Mouse (Mus musculus) stomach, postnatal 0 days (tissue): Measurements from ENCODE around the gene Rnase4. TPM values are rescaled to one million over a fixed set of nuclear protein-coding genes. Genes with fewer than 3 reads are reported as not detected.
"Not testable (repeated sequence)": the region's sequence is repeated elsewhere in the genome, so short reads cannot be mapped to it uniquely, and the experiment has no call there.

Experiments used
- ATAC-seq: fragments of 200-750 bp; cut with Nextera tagmentation; 2 replicates; pipeline ENCODE4 v1.8.0; 2017; ENCODE audit not compliant: low FRiP score, low TSS enrichment
- DNase-seq: peaks from one replicate; pipeline ENCODE4 v3.0.0-alpha.2; 2016; ENCODE audit warnings: low spot score
- H3K27ac ChIP-seq: fragments of 300-500 bp; sonication (generic); replicated peaks from 2 replicates; pipeline ENCODE4 v1.5.1; 2014; ENCODE audit warnings: mild to moderate bottlenecking, control low read depth
- H3K27me3 ChIP-seq: fragments of 300-500 bp; sonication (generic); 2 replicates; pipeline ENCODE4 v1.6.1; 2014; ENCODE audit warnings: low read length; ENCODE audit not compliant: control insufficient read depth, insufficient read depth
- H3K36me3 ChIP-seq: fragments of 300-500 bp; sonication (generic); 2 replicates; pipeline ENCODE4 v1.6.1; 2014; ENCODE audit warnings: low read length, mixed read lengths; ENCODE audit not compliant: control insufficient read depth, insufficient read depth
- H3K4me1 ChIP-seq: fragments of 300-500 bp; sonication (generic); replicated peaks from 2 replicates; pipeline ENCODE4 v1.6.1; 2014; ENCODE audit warnings: antibody characterized with exemption; ENCODE audit not compliant: control insufficient read depth, insufficient read depth
- H3K4me2 ChIP-seq: fragments of 300-500 bp; sonication (generic); replicated peaks from 2 replicates; pipeline ENCODE4 v1.6.1; 2014; ENCODE audit warnings: low read depth, mild to moderate bottlenecking, control low read depth, moderate library complexity
- H3K4me3 ChIP-seq: fragments of 300-500 bp; sonication (generic); 2 replicates; pipeline ENCODE4 v1.5.1; 2014; ENCODE audit warnings: low read depth, low read length, control low read depth
- H3K9ac ChIP-seq: fragments of 300-500 bp; sonication (generic); 2 replicates; pipeline ENCODE4 v1.6.1; 2014; ENCODE audit warnings: mild to moderate bottlenecking, low read length, control low read depth, mixed read lengths
- H3K9me3 ChIP-seq: fragments of 300-500 bp; sonication (generic); 2 replicates; pipeline ENCODE4 v1.6.1; 2016; ENCODE audit warnings: low read length; ENCODE audit not compliant: control insufficient read depth
- CTCF ChIP-seq: IDR thresholded peaks from 2 replicates; pipeline ENCODE4 v1.5.1; 2016; ENCODE audit warnings: antibody characterized with exemption, low read depth, mild to moderate bottlenecking, moderate library complexity
- EP300 ChIP-seq: optimal IDR thresholded peaks from 2 replicates; pipeline ENCODE3; 2016; ENCODE audit warnings: antibody characterized with exemption
- WGBS: fragments of 180-500 bp; shearing (Covaris S2); extraction: QIAGEN DNeasy Blood & Tissue Kit; methylation state at CpG from one replicate; pipeline ENCODE4 v1.1.7; 2014; 5-methylcytosine and 5-hydroxymethylcytosine counted together
- polyA plus RNA-seq: library from polyadenylated mRNA; unstranded; fragments of >200 nt; fragmentation: Nextera tagmentation; extraction: Ambion mirVana; gene quantifications from 2 replicates; pipeline ENCODE4 v1.2.1, GENCODE M21; 2015

The Rnase4 gene
- polyA plus RNA-seq, 1 experiment from 2014 or later, result 152 TPM

DNA sequence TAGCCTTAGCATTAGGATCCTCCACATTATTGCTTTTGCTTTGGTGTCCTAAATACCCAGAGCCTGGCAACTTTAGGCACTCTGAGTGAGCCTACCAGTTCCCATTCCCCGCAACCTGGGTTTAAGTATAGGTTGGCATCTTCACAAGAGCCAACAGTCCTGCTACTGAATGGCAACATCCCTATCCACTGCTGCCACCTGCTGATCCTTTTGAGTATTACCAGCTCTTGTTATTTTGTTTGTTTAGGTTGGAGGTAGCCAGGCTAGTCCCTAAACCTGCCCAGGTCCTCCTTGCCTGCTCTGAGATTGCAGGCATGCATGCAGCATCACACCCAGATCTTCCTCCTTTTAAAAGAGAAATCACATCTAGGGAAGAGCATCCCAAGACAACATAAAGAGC, 7.4 kb downstream of the Rnase4 start:
- not testable (repeated sequence) for H3K4me3 ChIP-seq, H3K9ac ChIP-seq, H3K4me1 ChIP-seq, H3K4me2 ChIP-seq, H3K27ac ChIP-seq, H3K9me3 ChIP-seq, H3K36me3 ChIP-seq, H3K27me3 ChIP-seq
- DNase-seq (peak; percentile 55), ATAC-seq (peak; percentile 47)
- peak; percentile 76 for TF ChIP-seq CTCF
- WGBS, result 5% methylated on average over 1 of the region's 1 CpGs

DNA sequence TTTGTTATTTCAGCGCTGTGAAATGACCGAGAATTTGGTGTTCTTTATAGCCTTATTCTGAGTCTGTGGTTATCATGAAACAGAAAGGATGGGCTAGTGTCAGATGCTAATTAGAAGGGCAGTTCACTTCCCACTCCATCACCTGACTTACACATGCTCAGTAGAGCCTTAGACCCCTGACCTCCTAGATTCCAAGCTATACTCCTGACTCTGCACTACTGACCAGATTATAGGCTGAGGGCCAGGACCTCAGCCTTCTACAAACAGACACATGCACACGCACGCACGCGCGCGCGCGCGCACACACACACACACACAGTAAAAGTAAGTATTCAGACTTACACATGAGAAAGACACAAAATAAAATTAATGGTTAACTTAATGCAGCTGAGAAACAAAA, 8.0 kb downstream of the Rnase4 start:
- TF ChIP-seq CTCF, result no peak
- no peak for TF ChIP-seq EP300
- no peaks in the 10 kb centered on the region for H3K9me3 ChIP-seq
- no peaks in the 10 kb centered on the region for H3K4me1 ChIP-seq
- H3K27ac ChIP-seq, result no peak overlapping the region
- no peak overlapping the region for H3K4me2 ChIP-seq
- H3K9ac ChIP-seq, result no peak overlapping the region
- ATAC-seq (no peak), DNase-seq (no peak)
- WGBS, result 92% methylated on average over 11 of the region's 11 CpGs
- H3K4me3 ChIP-seq, result no peak overlapping the region
- no peaks in the 10 kb centered on the region for H3K36me3 ChIP-seq
- no peaks in the 10 kb centered on the region for H3K27me3 ChIP-seq

DNA sequence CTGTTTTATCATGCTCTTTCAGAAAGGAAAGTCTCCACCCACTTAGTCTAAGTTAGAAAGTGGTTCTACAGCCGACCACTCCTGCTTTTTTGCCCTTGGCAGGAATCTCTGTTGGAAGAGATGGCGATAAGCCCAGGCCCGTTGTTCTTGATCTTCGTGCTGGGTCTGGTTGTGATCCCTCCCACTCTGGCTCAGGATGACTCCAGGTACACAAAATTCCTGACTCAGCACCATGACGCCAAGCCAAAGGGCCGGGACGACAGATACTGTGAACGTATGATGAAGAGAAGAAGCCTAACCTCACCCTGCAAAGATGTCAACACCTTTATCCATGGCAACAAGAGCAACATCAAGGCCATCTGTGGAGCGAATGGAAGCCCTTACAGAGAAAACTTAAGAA, 10.4 kb downstream of the Rnase4 start:
- no peak for TF ChIP-seq CTCF
- no peak for TF ChIP-seq EP300
- H3K4me3 ChIP-seq, result no peak overlapping the region
- H3K27me3 ChIP-seq, result no peaks in the 10 kb centered on the region
- no peak overlapping the region for H3K27ac ChIP-seq
- WGBS, result 55% methylated on average over 9 of the region's 9 CpGs
- H3K36me3 ChIP-seq, result no peaks in the 10 kb centered on the region
- no peak overlapping the region for H3K9ac ChIP-seq
- no peaks in the 10 kb centered on the region for H3K4me1 ChIP-seq
- H3K4me2 ChIP-seq, result no peak overlapping the region
- H3K9me3 ChIP-seq, result no peaks in the 10 kb centered on the region
- ATAC-seq (no peak), DNase-seq (no peak)

DNA sequence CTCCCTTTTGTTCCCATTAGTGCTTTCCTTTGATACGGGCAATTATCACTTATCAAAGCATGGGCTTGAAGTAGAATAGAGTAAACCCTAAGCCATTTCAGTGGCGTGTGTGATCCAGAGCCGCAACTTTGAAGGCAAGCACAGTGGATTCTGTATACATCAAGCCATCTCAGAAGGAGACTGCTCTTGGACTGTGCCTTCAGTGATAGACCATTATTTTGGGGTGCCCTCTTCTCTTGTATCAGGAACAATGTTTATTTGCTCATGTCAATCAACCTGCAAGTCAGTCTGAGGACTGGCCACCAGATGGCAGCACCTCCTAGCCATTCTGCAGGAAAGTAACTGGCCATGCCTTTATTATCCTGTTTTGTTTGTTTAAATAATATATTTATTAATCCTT, 12.3 kb downstream of the Rnase4 start:
- no peak for ATAC-seq
- no peak overlapping the region for H3K9ac ChIP-seq
- no peaks in the 10 kb centered on the region for H3K9me3 ChIP-seq
- no peak overlapping the region for H3K4me3 ChIP-seq
- no peaks in the 10 kb centered on the region for H3K27me3 ChIP-seq
- DNase-seq, result peak; percentile 75
- H3K27ac ChIP-seq, result no peak overlapping the region
- 50% methylated on average over 3 of the region's 3 CpGs for WGBS
- no peak overlapping the region for H3K4me2 ChIP-seq
- H3K4me1 ChIP-seq, result no peaks in the 10 kb centered on the region
- H3K36me3 ChIP-seq, result no peaks in the 10 kb centered on the region
- TF ChIP-seq EP300, result no peak
- peak; percentile 88 for TF ChIP-seq CTCF

DNA sequence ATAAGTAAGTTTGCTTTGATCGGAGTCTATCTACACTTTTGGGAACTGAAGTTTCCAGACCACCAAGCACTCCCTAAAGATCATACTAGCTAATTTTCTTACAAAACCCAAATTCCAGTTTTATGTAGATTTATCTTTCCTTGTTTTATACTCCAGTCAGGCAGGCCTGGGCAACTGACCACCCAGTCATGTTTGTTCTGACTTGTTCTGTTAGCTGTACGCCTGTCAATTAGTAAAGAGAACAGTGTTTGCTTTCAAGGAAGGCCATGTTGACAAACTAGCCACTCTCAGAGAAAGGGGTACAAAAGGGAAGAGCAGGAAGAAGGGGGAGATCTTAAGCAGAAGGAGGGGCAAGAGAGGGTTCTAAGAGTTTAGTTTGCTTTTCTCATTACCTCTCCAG, 13.5 kb downstream of the Rnase4 start:
- Histone ChIP-seq H3K27ac (no peak overlapping the region), H3K36me3 (no peaks in the 10 kb centered on the region), H3K27me3 (no peaks in the 10 kb centered on the region), H3K4me1 (no peaks in the 10 kb centered on the region), H3K9me3 (no peaks in the 10 kb centered on the region), H3K4me3 (no peak overlapping the region), H3K4me2 (no peak overlapping the region), H3K9ac (no peak overlapping the region)
- DNase-seq, result no peak
- no peak for ATAC-seq
- WGBS, result 66% methylated on average over 2 of the region's 2 CpGs
- TF ChIP-seq CTCF (no peak), EP300 (no peak)

DNA sequence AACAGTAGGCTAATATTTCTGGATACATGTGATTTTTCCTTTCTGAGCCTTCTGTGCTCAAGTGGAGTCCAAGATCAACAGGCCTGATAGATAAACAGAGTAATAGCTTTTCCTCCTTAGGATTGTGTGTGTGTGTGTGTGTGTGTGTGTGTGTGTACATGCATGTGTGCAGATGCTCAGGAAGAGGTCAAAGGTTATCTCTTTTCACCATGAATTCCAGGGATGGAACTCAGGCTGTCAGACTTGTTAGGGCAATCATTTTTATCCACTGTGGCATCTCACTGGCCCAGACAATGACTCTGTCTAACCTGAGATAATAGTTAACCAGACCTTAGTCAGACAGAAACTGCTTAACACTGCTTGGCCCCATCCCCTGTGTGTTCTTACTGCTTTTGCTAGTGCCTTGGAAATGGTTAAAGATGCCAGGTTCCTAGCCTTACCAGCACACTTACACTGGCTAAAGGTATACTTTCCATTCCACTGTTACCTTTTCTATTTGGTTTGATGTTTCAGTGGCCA, 15.6 kb downstream of the Rnase4 start:
- Histone ChIP-seq H3K4me1 (no peaks in the 10 kb centered on the region), H3K4me3 (no peak overlapping the region), H3K9me3 (no peaks in the 10 kb centered on the region), H3K9ac (no peak overlapping the region), H3K27ac (no peak overlapping the region), H3K27me3 (no peaks in the 10 kb centered on the region), H3K36me3 (no peaks in the 10 kb centered on the region), H3K4me2 (no peak overlapping the region)
- no peak for DNase-seq
- TF ChIP-seq EP300, result no peak
- no peak for TF ChIP-seq CTCF
- no peak for ATAC-seq
